Mouse (Mus musculus) hindbrain, embryonic 13.5 days (tissue): ENCODE data around the gene Gfra4. TPM values are rescaled to one million over a fixed set of nuclear protein-coding genes. Genes with fewer than 3 reads are reported as not detected.

ENCODE experiments used
- ATAC-seq: fragments of 200-750 bp; cut with Nextera tagmentation; 2 replicates; pipeline ENCODE4 v1.8.0; 2017; ENCODE audit warnings: moderate TSS enrichment; ENCODE audit not compliant: low FRiP score
- H3K27ac ChIP-seq: fragments of 300-500 bp; sonication (generic); 2 replicates; pipeline ENCODE4 v1.5.1; 2015; ENCODE audit warnings: inconsistent platforms, mild to moderate bottlenecking, moderate library complexity
- H3K27me3 ChIP-seq: fragments of 300-500 bp; sonication (generic); 2 replicates; pipeline ENCODE4 v1.6.1; 2015; ENCODE audit warnings: mild to moderate bottlenecking, inconsistent platforms
- H3K36me3 ChIP-seq: fragments of 300-500 bp; sonication (generic); 2 replicates; pipeline ENCODE4 v1.6.1; 2015; ENCODE audit warnings: mild to moderate bottlenecking, inconsistent platforms
- H3K4me1 ChIP-seq: fragments of 300-500 bp; sonication (generic); replicated peaks from 2 replicates; pipeline ENCODE4 v1.6.1; 2015; ENCODE audit warnings: inconsistent platforms
- H3K4me2 ChIP-seq: fragments of 300-500 bp; sonication (generic); 2 replicates; pipeline ENCODE4 v1.6.1; 2015; ENCODE audit warnings: inconsistent platforms, mild to moderate bottlenecking, moderate library complexity
- H3K4me3 ChIP-seq: fragments of 300-500 bp; sonication (generic); 2 replicates; pipeline ENCODE4 v1.5.1; 2015; ENCODE audit warnings: mild to moderate bottlenecking, inconsistent platforms
- H3K9ac ChIP-seq: fragments of 300-500 bp; sonication (generic); 2 replicates; pipeline ENCODE4 v1.6.1; 2015; ENCODE audit warnings: mild to moderate bottlenecking, inconsistent platforms
- H3K9me3 ChIP-seq: fragments of 300-500 bp; sonication (generic); 2 replicates; pipeline ENCODE4 v1.6.1; 2016; ENCODE audit warnings: inconsistent platforms
- WGBS: fragments of 180-500 bp; shearing (Covaris S2); methylation state at CpG from one replicate; pipeline ENCODE4 v1.1.7; 2015; 5-methylcytosine and 5-hydroxymethylcytosine counted together
- polyA plus RNA-seq: library from polyadenylated mRNA; unstranded; fragments of >200 nt; fragmentation: Nextera tagmentation; extraction: Ambion mirVana; gene quantifications from 2 replicates; pipeline ENCODE4 v1.2.1, GENCODE M21; 2015

The Gfra4 gene
- polyA plus RNA-seq, 1 experiment from 2014 or later, result 26.7 TPM

- 64% methylated on average over 9 of the region's 9 CpGs for WGBS
- H3K27ac ChIP-seq, result no peak overlapping the region
- no peak overlapping the region for H3K9ac ChIP-seq
- no peak for ATAC-seq
- H3K9me3 ChIP-seq, result no peaks in the 10 kb centered on the region
- peaks cover 31% of the 10 kb centered on the region for H3K4me1 ChIP-seq
- no peaks in the 10 kb centered on the region for H3K36me3 ChIP-seq
- no peak overlapping the region for H3K4me3 ChIP-seq
- H3K27me3 ChIP-seq, result peaks cover 65% of the 10 kb centered on the region
- no peak overlapping the region for H3K4me2 ChIP-seq
Observed at GRCm38 (mm10) chr2:131059781-131060540, 17.1 kb upstream of the Gfra4 start.

GRCm38 (mm10) chr2:131059377-131059776, 16.5 kb upstream of the Gfra4 start:
- no peak for ATAC-seq
- H3K27me3 ChIP-seq, result peaks cover 65% of the 10 kb centered on the region
- H3K9ac ChIP-seq, result no peak overlapping the region
- peaks cover 37% of the 10 kb centered on the region for H3K4me1 ChIP-seq
- H3K4me2 ChIP-seq, result no peak overlapping the region
- no peak overlapping the region for H3K27ac ChIP-seq
- WGBS, result 43% methylated on average over 1 of the region's 1 CpGs
- H3K4me3 ChIP-seq, result no peak overlapping the region
- H3K36me3 ChIP-seq, result no peaks in the 10 kb centered on the region
- no peaks in the 10 kb centered on the region for H3K9me3 ChIP-seq

- Histone ChIP-seq H3K4me2 (no peak overlapping the region), H3K9me3 (no peaks in the 10 kb centered on the region), H3K9ac (no peak overlapping the region), H3K27ac (no peak overlapping the region), H3K4me1 (peaks cover 42% of the 10 kb centered on the region), H3K36me3 (no peaks in the 10 kb centered on the region), H3K27me3 (peaks cover 65% of the 10 kb centered on the region), H3K4me3 (no peak overlapping the region)
- WGBS, result 93% methylated on average over 8 of the region's 8 CpGs
- no peak for ATAC-seq
Observed at GRCm38 (mm10) chr2:131058672-131059071, 15.8 kb upstream of the Gfra4 start.

DNA sequence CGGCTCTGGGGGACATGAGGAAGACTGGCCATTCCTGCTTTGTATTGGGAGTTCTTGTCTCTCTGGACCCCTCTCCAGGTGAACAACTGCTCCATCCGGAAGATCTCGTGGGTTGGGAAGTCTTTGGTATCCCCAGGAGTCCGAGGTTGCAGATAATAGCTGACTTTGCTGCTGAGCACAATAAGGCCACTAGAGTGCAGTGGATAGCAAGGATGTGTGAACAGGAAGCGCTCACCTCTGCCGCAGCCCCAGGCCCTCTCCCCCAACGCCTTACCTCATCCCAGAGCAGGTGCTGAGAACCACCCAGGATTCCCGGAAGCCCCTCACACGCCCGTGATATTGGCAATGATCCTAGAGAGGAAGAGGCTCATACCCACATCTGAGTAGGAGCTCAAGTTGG, 13.3 kb upstream of the Gfra4 start:
- H3K36me3 ChIP-seq, result no peaks in the 10 kb centered on the region
- H3K27ac ChIP-seq, result no peak overlapping the region
- 2% methylated on average over 10 of the region's 10 CpGs for WGBS
- peak; percentile 34; the same call in 1 of the 2 replicates for ATAC-seq
- peaks cover 65% of the 10 kb centered on the region for H3K27me3 ChIP-seq
- H3K9ac ChIP-seq, result no peak overlapping the region
- peaks cover 37% of the 10 kb centered on the region for H3K4me1 ChIP-seq
- H3K4me3 ChIP-seq, result no peak overlapping the region
- H3K9me3 ChIP-seq, result no peaks in the 10 kb centered on the region
- 0 out of 2 replicates have a peak overlapping the region, but pooled peaks have one; percentile 13 for H3K4me2 ChIP-seq

DNA sequence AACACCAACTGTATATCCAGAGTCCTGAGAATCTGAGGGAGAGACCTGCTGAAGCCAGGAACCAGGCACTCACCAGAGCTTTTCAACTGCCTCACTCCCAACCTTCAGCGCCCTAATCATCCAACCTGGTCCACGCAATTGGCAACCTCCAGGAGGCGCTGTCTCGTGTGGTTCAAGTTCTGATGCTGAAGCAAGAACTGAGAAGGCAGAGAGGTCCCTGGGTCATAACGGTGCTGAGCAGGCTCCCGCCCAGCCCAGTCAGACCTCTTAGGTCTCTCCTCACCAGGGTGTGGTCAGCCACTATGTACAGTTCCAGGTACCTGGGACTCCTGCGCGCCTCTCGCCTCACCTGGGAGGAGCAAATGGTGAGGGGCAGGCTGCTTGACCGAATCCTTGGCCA, 12.7 kb upstream of the Gfra4 start:
- Histone ChIP-seq H3K4me1 (peaks cover 37% of the 10 kb centered on the region), H3K27me3 (peaks cover 65% of the 10 kb centered on the region), H3K4me2 (peak overlapping the region; percentile 13; the same call in 1 of the 2 replicates), H3K9ac (no peak overlapping the region), H3K27ac (no peak overlapping the region), H3K9me3 (no peaks in the 10 kb centered on the region), H3K36me3 (no peaks in the 10 kb centered on the region), H3K4me3 (no peak overlapping the region)
- 2% methylated on average over 10 of the region's 10 CpGs for WGBS
- ATAC-seq, result 0 out of 2 replicates have a peak, but pooled peaks have one; percentile 21

GRCm38 (mm10) chr2:131054646-131055264, 11.9 kb upstream of the Gfra4 start:
- WGBS, result 3% methylated on average over 21 of the region's 21 CpGs
- H3K9me3 ChIP-seq, result no peaks in the 10 kb centered on the region
- H3K4me3 ChIP-seq, result peak overlapping the region; percentile 36
- no peak overlapping the region for H3K27ac ChIP-seq
- peak overlapping the region; percentile 54 for H3K4me2 ChIP-seq
- peak; percentile 30; the same call in 1 of the 2 replicates for ATAC-seq
- peaks cover 35% of the 10 kb centered on the region for H3K4me1 ChIP-seq
- H3K9ac ChIP-seq, result peak overlapping the region; percentile 54
- peaks cover 68% of the 10 kb centered on the region for H3K27me3 ChIP-seq
- H3K36me3 ChIP-seq, result no peaks in the 10 kb centered on the region

DNA sequence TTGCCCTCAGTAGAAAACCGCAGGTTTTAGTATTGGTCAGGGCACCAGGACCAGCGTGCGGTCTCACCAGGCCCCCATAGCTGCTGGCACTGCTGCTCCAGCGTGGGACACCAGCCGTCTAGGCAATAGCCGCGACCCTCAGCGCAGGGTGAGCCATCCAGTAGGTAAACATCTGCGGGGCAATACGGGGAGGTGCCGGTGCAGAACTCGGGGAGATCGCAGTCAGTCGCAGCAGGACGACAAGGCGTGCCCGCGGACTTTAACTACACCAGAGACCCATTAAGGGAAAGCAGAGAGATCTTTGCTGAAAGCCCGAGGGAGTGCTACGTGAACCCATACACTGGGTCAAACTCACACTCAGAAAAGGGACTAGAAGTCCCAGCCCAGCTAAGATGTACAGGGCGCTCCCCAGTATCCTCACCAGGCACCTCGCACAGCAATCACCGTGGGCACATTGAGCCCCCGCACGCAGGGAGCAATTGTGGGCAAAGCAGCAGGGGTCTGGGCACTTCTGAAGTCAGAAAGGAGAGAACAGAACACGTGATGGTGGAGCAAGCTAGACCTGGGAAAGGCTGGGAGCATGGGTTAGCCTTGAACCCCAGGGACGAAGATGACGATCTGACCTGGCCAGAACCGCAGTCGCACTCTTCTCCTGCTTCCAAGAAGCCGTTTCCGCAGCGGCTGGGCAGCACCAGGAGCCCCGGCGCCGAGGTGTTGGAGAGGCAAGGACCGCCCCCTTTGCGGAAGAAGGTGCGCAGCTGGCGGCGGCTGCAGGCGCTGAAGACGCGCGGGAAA, 11.2 kb upstream of the Gfra4 start:
- WGBS, result under 1% methylated on average over 45 of the region's 45 CpGs
- Histone ChIP-seq H3K9me3 (no peaks in the 10 kb centered on the region), H3K4me3 (peak overlapping the region; percentile 36), H3K9ac (peak overlapping the region; percentile 54; the same call in 1 of the 2 replicates), H3K27ac (no peak overlapping the region), H3K36me3 (no peaks in the 10 kb centered on the region), H3K4me1 (peaks cover 31% of the 10 kb centered on the region), H3K4me2 (peak overlapping the region; percentile 54), H3K27me3 (peaks cover 68% of the 10 kb centered on the region)
- 0 out of 2 replicates have a peak, but pooled peaks have one; percentile 11 for ATAC-seq

DNA sequence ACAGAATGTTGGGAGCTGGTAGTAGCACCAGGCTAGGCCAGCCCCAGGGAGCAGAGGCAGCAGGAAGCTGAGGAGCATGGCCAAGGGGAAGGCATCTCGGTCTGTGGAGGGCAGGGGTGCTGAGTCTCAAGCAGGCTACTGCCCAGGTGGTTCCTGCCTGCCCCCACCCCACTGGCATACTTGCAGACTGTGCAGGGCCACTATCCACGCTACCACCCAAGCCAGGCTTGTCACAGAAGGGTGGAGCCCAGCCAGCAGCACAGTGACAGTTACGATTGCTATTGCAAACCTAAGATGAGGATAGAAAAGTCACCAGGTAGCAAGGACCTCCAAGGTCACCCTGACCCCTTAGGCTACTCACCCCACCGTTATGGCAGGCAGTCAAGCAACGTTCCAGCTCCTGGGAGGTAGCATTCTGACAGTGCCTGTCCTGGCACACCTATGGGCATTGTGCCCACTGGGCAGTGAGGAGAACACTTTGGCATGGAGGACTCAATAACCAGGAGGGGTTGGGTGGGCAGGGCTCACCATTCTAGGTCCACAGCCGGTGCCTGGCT, 10.1 kb upstream of the Gfra4 start:
- WGBS, result 66% methylated on average over 6 of the region's 6 CpGs
- H3K9me3 ChIP-seq, result no peaks in the 10 kb centered on the region
- H3K27ac ChIP-seq, result no peak overlapping the region
- H3K27me3 ChIP-seq, result peaks cover 68% of the 10 kb centered on the region
- H3K4me1 ChIP-seq, result peaks cover 31% of the 10 kb centered on the region
- no peaks in the 10 kb centered on the region for H3K36me3 ChIP-seq
- no peak for ATAC-seq
- H3K4me2 ChIP-seq, result no peak overlapping the region
- H3K4me3 ChIP-seq, result no peak overlapping the region
- no peak overlapping the region for H3K9ac ChIP-seq

DNA sequence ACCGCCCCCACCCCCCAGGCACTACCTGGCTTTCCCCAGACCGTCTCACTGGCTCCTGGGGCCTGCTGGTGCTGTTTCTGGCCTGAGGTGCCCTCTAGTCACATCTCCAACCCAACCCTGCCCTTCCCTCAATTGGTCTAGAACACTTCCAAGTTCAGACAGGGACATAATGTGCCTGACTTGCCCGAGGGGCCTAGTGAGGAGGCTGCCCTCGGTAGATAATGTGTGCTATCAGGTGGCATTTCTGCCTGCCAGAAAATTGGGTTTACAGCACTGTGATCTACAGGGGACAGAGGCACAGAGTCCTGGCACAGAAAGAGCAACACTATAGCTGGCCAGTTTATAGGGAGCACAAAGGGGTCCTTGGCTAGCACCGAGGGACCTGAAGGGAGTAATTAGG, 9.2 kb upstream of the Gfra4 start:
- H3K4me2 ChIP-seq, result no peak overlapping the region
- H3K27me3 ChIP-seq, result peaks cover 67% of the 10 kb centered on the region
- 71% methylated on average over 5 of the region's 5 CpGs for WGBS
- H3K9me3 ChIP-seq, result no peaks in the 10 kb centered on the region
- H3K27ac ChIP-seq, result no peak overlapping the region
- ATAC-seq, result no peak
- H3K4me1 ChIP-seq, result peaks cover 31% of the 10 kb centered on the region
- H3K4me3 ChIP-seq, result no peak overlapping the region
- H3K9ac ChIP-seq, result no peak overlapping the region
- no peaks in the 10 kb centered on the region for H3K36me3 ChIP-seq

DNA sequence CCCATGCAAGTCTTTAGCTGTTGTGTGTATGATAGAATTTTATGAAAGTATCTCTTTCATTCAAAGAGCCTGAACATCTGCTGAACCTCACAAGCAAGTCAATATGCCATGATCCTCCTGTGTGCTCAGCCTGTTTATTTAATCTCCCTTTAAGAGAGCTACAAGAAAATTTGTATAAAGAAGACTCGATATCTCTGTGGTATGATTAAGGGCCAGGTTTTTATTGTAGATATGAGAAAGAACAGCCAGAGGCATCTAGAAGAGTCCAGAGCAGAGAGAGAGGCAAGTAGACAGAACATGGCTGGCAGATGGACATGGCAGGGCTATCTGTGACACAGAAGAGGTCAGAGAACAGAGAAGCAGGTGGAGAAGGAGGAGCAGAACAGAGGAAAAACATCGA, 3.1 kb upstream of the Gfra4 start:
- H3K27me3 ChIP-seq, result peaks cover 30% of the 10 kb centered on the region
- ATAC-seq, result no peak
- no peak overlapping the region for H3K9ac ChIP-seq
- H3K36me3 ChIP-seq, result no peaks in the 10 kb centered on the region
- H3K4me1 ChIP-seq, result peaks cover 8% of the 10 kb centered on the region
- H3K27ac ChIP-seq, result no peak overlapping the region
- no peaks in the 10 kb centered on the region for H3K9me3 ChIP-seq
- H3K4me3 ChIP-seq, result no peak overlapping the region
- 84% methylated on average over 2 of the region's 2 CpGs for WGBS
- H3K4me2 ChIP-seq, result no peak overlapping the region

- Histone ChIP-seq H3K4me2 (no peak overlapping the region), H3K27ac (no peak overlapping the region), H3K9me3 (no peaks in the 10 kb centered on the region), H3K9ac (no peak overlapping the region), H3K4me1 (peaks cover 17% of the 10 kb centered on the region), H3K36me3 (no peaks in the 10 kb centered on the region), H3K4me3 (no peak overlapping the region), H3K27me3 (peaks cover 34% of the 10 kb centered on the region)
- no peak for ATAC-seq
- WGBS, result 78% methylated on average over 9 of the region's 9 CpGs
Observed at GRCm38 (mm10) chr2:131044989-131045720, 2.3 kb upstream of the Gfra4 start.
